Mouse (Mus musculus): ENCODE measurements around the gene Akap5. TPM values are rescaled to one million over a fixed set of nuclear protein-coding genes. Genes with fewer than 3 reads are reported as not detected.

Akap5 gene
- polyA plus RNA-seq, 1 experiment from 2014 or later, result 7.4 TPM

Other genes starting within 250 kb of the Akap5 start
- gene Esr2, start 147.6 kb upstream of the Akap5 start, polyA plus RNA-seq (2015; fragmentation: Nextera tagmentation; extraction: Ambion mirVana), result 0.22 TPM in 2 replicates
- not detected in 2 replicates for gene Tex21, start 78.1 kb upstream of the Akap5 start, polyA plus RNA-seq (2015; fragmentation: Nextera tagmentation; extraction: Ambion mirVana)
- 45.2 and 46.4 TPM in 2 replicates for gene Mthfd1, start 69.6 kb upstream of the Akap5 start, polyA plus RNA-seq (2015; fragmentation: Nextera tagmentation; extraction: Ambion mirVana)
- gene Zbtb25, start 44.7 kb downstream of the Akap5 start, polyA plus RNA-seq (2015; fragmentation: Nextera tagmentation; extraction: Ambion mirVana), result 16.2 and 19.0 TPM in 2 replicates
- gene Zbtb1, start 45.4 kb downstream of the Akap5 start, polyA plus RNA-seq (2015; fragmentation: Nextera tagmentation; extraction: Ambion mirVana), result 4.5 TPM in 2 replicates
- gene Hspa2, start 79.3 kb downstream of the Akap5 start, polyA plus RNA-seq (2015; fragmentation: Nextera tagmentation; extraction: Ambion mirVana), result 4.5 and 5.7 TPM in 2 replicates
- gene Ppp1r36, start 92.6 kb downstream of the Akap5 start, polyA plus RNA-seq (2015; fragmentation: Nextera tagmentation; extraction: Ambion mirVana), result 1.2 TPM in 2 replicates
- 0.79 and 1.2 TPM in 2 replicates for gene Plekhg3, start 206.0 kb downstream of the Akap5 start, polyA plus RNA-seq (2015; fragmentation: Nextera tagmentation; extraction: Ambion mirVana)

Data from forebrain, embryonic 15.5 days (tissue).